Mouse (Mus musculus) layer of hippocampus, adult 2 months (tissue): Measurements from ENCODE around the gene Psg21. TPM values are rescaled to one million over a fixed set of nuclear protein-coding genes. Genes with fewer than 3 reads are reported as not detected.
A peak's percentile ranks its signal among the peaks of the same experiment; 100 is the strongest.
"Not testable (repeated sequence)": the region's sequence is repeated elsewhere in the genome, so short reads cannot be mapped to it uniquely, and the experiment has no call there.

ENCODE experiments used
- DNase-seq, 2 experiments: peaks; one replicate each; pipeline ENCODE4 v3.0.0; 2022; ENCODE audit warnings: low spot score in 2 of 2
- H3K27ac ChIP-seq: fragments of 200-600 bp; 2 replicates; pipeline ENCODE4 v1.8.1; 2022
- H3K4me3 ChIP-seq: fragments of 200-600 bp; 2 replicates; pipeline ENCODE4 v1.8.1; 2022; ENCODE audit warnings: mild to moderate bottlenecking
- CTCF ChIP-seq: fragments of 200-600 bp; conservative IDR thresholded peaks from 2 replicates; pipeline ENCODE4 v1.8.1; 2022; ENCODE audit warnings: antibody characterized with exemption, mild to moderate bottlenecking, moderate library complexity
- long read RNA-seq, 2 experiments: library from polyadenylated mRNA; stranded (forward); transcript quantifications; one replicate each; pipeline ENCODE4 v2.0.0; 2021; ENCODE audit warnings: borderline mapping rate in 2 of 2
- total RNA-seq, 2 experiments: library from RNA; stranded (reverse); gene quantifications; 2 replicates each; pipeline ENCODE4 v1.2.3; 2021

Psg21 gene
- total RNA-seq = not detected
- long read RNA-seq, experiment 1 = 0 reads
- long read RNA-seq, experiment 2 = 0 reads

- not testable (repeated sequence) for DNase-seq, H3K4me3 ChIP-seq, H3K27ac ChIP-seq
These were observed at the start of gene Psg21 for GRCm38 (mm10) chr7:18656625-18657024. Gene Psg21 (minus strand): TSS chr7:18656725.

GRCm38 (mm10) chr7:18686085-18686484, 29.6 kb upstream of the Psg21 start, which contains the start of gene Psg20:
Gene Psg20 (minus strand): TSS chr7:18686185.
- Histone ChIP-seq H3K27ac (no peak within 1 kb of the TSS), H3K4me3 (no peak within 1 kb of the TSS)
- DNase-seq = no peak
- TF ChIP-seq CTCF = no peak

GRCm38 (mm10) chr7:18685586-18685985, 29.1 kb upstream of the Psg21 start:
- H3K4me3 ChIP-seq = no peak overlapping the region

GRCm38 (mm10) chr7:18679772-18680171, 23.2 kb upstream of the Psg21 start:
- DNase-seq = peak; percentile 1 to 37
- Histone ChIP-seq H3K27ac (no peak overlapping the region), H3K4me3 (no peak overlapping the region)
- TF ChIP-seq CTCF = peak; percentile 87

More at GRCm38 (mm10) chr7:18685586-18685985, 29.1 kb upstream of the Psg21 start:
- H3K27ac ChIP-seq = no peak overlapping the region
- DNase-seq = no peak
- TF ChIP-seq CTCF = no peak

DNA sequence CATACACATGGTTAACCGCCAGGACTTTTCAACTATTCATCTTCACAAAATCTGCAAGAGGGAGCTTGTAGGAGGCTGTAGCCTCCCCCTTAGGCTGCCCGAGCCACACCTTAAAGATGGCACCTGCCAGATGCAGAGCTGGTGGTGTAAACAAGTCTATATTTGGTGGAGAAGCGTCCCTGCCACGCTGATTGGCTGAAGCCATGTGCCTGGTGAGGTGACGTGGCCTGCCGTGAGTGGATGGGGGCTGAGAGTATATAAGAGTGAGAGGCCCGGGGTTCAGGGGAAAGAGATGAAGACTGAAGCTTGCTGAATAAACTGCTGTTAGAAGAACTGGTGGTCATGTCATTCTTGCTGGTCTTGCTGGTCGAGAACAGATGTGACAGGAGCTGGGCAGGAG, 29.6 kb downstream of the Psg21 start:
- not testable (repeated sequence) for H3K4me3 ChIP-seq, H3K27ac ChIP-seq, DNase-seq

- DNase-seq, H3K27ac ChIP-seq, H3K4me3 ChIP-seq: not testable (repeated sequence)
These were observed 40.1 kb downstream of the Psg21 start, which contains the start of gene Psg23 for GRCm38 (mm10) chr7:18616401-18616800. Gene Psg23 (minus strand): TSS chr7:18616501.

Other genes with a start within 250 kb of the Psg21 start
- not detected for gene Psg28, start 224.7 kb downstream of the Psg21 start, total RNA-seq
- gene Psg26, start 172.5 kb downstream of the Psg21 start, total RNA-seq = not detected
- not detected for gene Psg25, start 124.5 kb downstream of the Psg21 start, total RNA-seq
- not detected for gene Psg27, start 89.4 kb downstream of the Psg21 start, total RNA-seq
- not detected for gene Psg23, start 40.2 kb downstream of the Psg21 start, total RNA-seq
- not detected for gene Psg20, start 29.5 kb upstream of the Psg21 start, total RNA-seq
- gene Psg22, start 61.4 kb upstream of the Psg21 start, total RNA-seq = not detected
- gene Psg19, start 141.8 kb upstream of the Psg21 start, total RNA-seq = not detected
- gene Psg17, start 164.9 kb upstream of the Psg21 start, total RNA-seq = not detected
- 1 to 10 TPM; 2.3 to 2.6 TPM for gene Mill2, start 183.2 kb upstream of the Psg21 start, total RNA-seq
- 10 to 100 TPM; 15.1 to 15.2 TPM for gene Pglyrp1, start 214.6 kb upstream of the Psg21 start, total RNA-seq